Mouse (Mus musculus): ENCODE measurements around the gene Mtus2. TPM values are rescaled to one million over a fixed set of nuclear protein-coding genes. Genes with fewer than 3 reads are reported as not detected.

Mtus2 gene
- total and polyA plus RNA-seq, 3 experiments: 0.08 TPM; not detected in 2

GRCm38 (mm10) chr5:148362296-148362695, 405.2 kb downstream of the Mtus2 start:
- Histone ChIP-seq H3K4me1 (ENCODE audit: control insufficient read depth in 1 of 2, insufficient read depth in 2 of 2, low read length in 2 of 2) (peaks cover 0 to 23% of the 10 kb centered on the region in 2 experiments), H3K27me3 (ENCODE audit: control insufficient read depth in 1 of 2, insufficient read depth in 2 of 2, low read length in 2 of 2) (no peaks in the 10 kb centered on the region), H3K36me3 (ENCODE audit: control insufficient read depth in 1 of 2, insufficient read depth in 2 of 2, low read length in 2 of 2) (peaks cover 25 to 58% of the 10 kb centered on the region in 2 experiments), H3K4me3 (ENCODE audit: control insufficient read depth in 1 of 2, insufficient read depth in 1 of 2, low read depth in 2 of 2, low read length in 2 of 2) (no peak overlapping the region), H3K27ac (ENCODE audit: control insufficient read depth, low read depth, low read length) (no peak overlapping the region), H3K79me2 (ENCODE audit: control insufficient read depth, insufficient read depth, low read length, poor library complexity) (peaks cover 42% of the 10 kb centered on the region), H3K9me3 (replicated peaks; ENCODE audit: insufficient read depth, low read length) (no peaks in the 10 kb centered on the region), H3K9ac (ENCODE audit: control insufficient read depth, low read depth, low read length, poor library complexity, severe bottlenecking) (no peak overlapping the region)
- no peak for DNase-seq (ENCODE audit: low read depth, low spot score)
- TF ChIP-seq MAZ (IDR thresholded peaks at IDR 0.05; ENCODE audit: low read depth, low read length): no peak
- no peak for TF ChIP-seq MAX (IDR thresholded peaks at IDR 0.05; ENCODE audit: low read length)
- no peak for TF ChIP-seq ELF1 (IDR thresholded peaks at IDR 0.05; ENCODE audit: low read depth, low read length)
- TF ChIP-seq RAD21 (IDR thresholded peaks at IDR 0.05; ENCODE audit: low read depth, low read length): no peak
- TF ChIP-seq HCFC1 (IDR thresholded peaks at IDR 0.05; ENCODE audit: low read depth, low read length): no peak
- TF ChIP-seq MYB (IDR thresholded peaks at IDR 0.05; ENCODE audit: low read depth, low read length): no peak
- TF ChIP-seq SMC3 (IDR thresholded peaks at IDR 0.05; ENCODE audit: low read depth, low read length): no peak
- no peak for TF ChIP-seq TBP (IDR thresholded peaks at IDR 0.05; ENCODE audit: low read depth, low read length)
- TF ChIP-seq USF1 (IDR thresholded peaks at IDR 0.05; ENCODE audit: low read depth, low read length): no peak
- no peak for TF ChIP-seq EP300 (IDR thresholded peaks at IDR 0.05; ENCODE audit: low read depth in 1 of 2, low read length in 2 of 2)
- no peak for TF ChIP-seq ZNF384 (IDR thresholded peaks at IDR 0.05; ENCODE audit: low read depth, low read length)
- no peak for TF ChIP-seq ZC3H11A (IDR thresholded peaks at IDR 0.05; ENCODE audit: low read depth, low read length)
- TF ChIP-seq MEF2A (IDR thresholded peaks at IDR 0.05; ENCODE audit: extremely low read depth, insufficient replicate concordance, low read depth, low read length, poor library complexity, severe bottlenecking): no peak
- no peak for TF ChIP-seq POLR2AphosphoS2 (IDR thresholded peaks at IDR 0.05; ENCODE audit: low read length)

- Histone ChIP-seq H3K27ac (ENCODE audit: control insufficient read depth, low read depth, low read length) (no peak overlapping the region), H3K9ac (ENCODE audit: control insufficient read depth, low read depth, low read length, poor library complexity, severe bottlenecking) (no peak overlapping the region), H3K9me3 (replicated peaks; ENCODE audit: insufficient read depth, low read length) (no peaks in the 10 kb centered on the region), H3K27me3 (ENCODE audit: control insufficient read depth in 1 of 2, insufficient read depth in 2 of 2, low read length in 2 of 2) (no peaks in the 10 kb centered on the region), H3K79me2 (ENCODE audit: control insufficient read depth, insufficient read depth, low read length, poor library complexity) (peaks cover 45% of the 10 kb centered on the region), H3K36me3 (ENCODE audit: control insufficient read depth in 1 of 2, insufficient read depth in 2 of 2, low read length in 2 of 2) (peaks cover 25 to 50% of the 10 kb centered on the region in 2 experiments), H3K4me1 (ENCODE audit: control insufficient read depth in 1 of 2, insufficient read depth in 2 of 2, low read length in 2 of 2) (peaks cover 0 to 30% of the 10 kb centered on the region in 2 experiments), H3K4me3 (ENCODE audit: control insufficient read depth in 1 of 2, insufficient read depth in 1 of 2, low read depth in 2 of 2, low read length in 2 of 2) (no peak overlapping the region)
- DNase-seq (ENCODE audit: low read depth, low spot score): no peak
- TF ChIP-seq MXI1 (IDR thresholded peaks at IDR 0.05; ENCODE audit: low read depth, low read length): peak; percentile 27; the same call in 1 of the 2 replicates
- no peak for TF ChIP-seq NELFE (IDR thresholded peaks at IDR 0.05; ENCODE audit: low read depth, low read length)
- TF ChIP-seq CHD2 (IDR thresholded peaks at IDR 0.05; ENCODE audit: low read length): no peak
- TF ChIP-seq TBP (IDR thresholded peaks at IDR 0.05; ENCODE audit: low read depth, low read length): no peak
- no peak for TF ChIP-seq USF2 (IDR thresholded peaks at IDR 0.05; ENCODE audit: borderline replicate concordance in 1 of 2, insufficient read depth in 1 of 2, low read depth in 1 of 2, low read length in 2 of 2)
- no peak for TF ChIP-seq POLR2AphosphoS5 (IDR thresholded peaks at IDR 0.05; ENCODE audit: borderline replicate concordance, low read depth, low read length)
- no peak for TF ChIP-seq ZC3H11A (IDR thresholded peaks at IDR 0.05; ENCODE audit: low read depth, low read length)
These were observed 406.5 kb downstream of the Mtus2 start for GRCm38 (mm10) chr5:148363441-148364113.

Other genes with a start within 250 kb of the Mtus2 start
- gene Flt1, start 231.3 kb upstream of the Mtus2 start, total RNA-seq (2012; rRNA removed): 0.08 TPM in 1 of 2 replicates, not detected in the other
- under 1 TPM in 1 of 2 experiments, not detected in 1; 0.03 TPM for gene Flt1, start 231.3 kb upstream of the Mtus2 start, polyA plus RNA-seq (2012; ENCODE audit: insufficient read depth in 1 of 2, insufficient read length in 2 of 2, low read depth in 1 of 2, low replicate concordance in 2 of 2, missing spikeins in 1 of 2)
- gene Pomp, start 96.9 kb upstream of the Mtus2 start, total RNA-seq (2012; rRNA removed): 324 and 348 TPM in 2 replicates
- gene Pomp, start 96.9 kb upstream of the Mtus2 start, polyA plus RNA-seq (2012; ENCODE audit: insufficient read depth in 1 of 2, insufficient read length in 2 of 2, low read depth in 1 of 2, low replicate concordance in 2 of 2, missing spikeins in 1 of 2): 100 to 1,000 TPM in 1 of 2 experiments, not detected in 1; 500 TPM
- 2.5 and 3.0 TPM in 2 replicates for gene Slc46a3, start 62.5 kb upstream of the Mtus2 start, total RNA-seq (2012; rRNA removed)
- gene Slc46a3, start 62.5 kb upstream of the Mtus2 start, polyA plus RNA-seq (2012; ENCODE audit: insufficient read depth in 1 of 2, insufficient read length in 2 of 2, low read depth in 1 of 2, low replicate concordance in 2 of 2, missing spikeins in 1 of 2): 1 to 10 TPM in 1 of 2 experiments, not detected in 1; 7.7 TPM